Comparison of ENCODE assay signal across 7 mouse cellular contexts in the genomic region with DNA sequence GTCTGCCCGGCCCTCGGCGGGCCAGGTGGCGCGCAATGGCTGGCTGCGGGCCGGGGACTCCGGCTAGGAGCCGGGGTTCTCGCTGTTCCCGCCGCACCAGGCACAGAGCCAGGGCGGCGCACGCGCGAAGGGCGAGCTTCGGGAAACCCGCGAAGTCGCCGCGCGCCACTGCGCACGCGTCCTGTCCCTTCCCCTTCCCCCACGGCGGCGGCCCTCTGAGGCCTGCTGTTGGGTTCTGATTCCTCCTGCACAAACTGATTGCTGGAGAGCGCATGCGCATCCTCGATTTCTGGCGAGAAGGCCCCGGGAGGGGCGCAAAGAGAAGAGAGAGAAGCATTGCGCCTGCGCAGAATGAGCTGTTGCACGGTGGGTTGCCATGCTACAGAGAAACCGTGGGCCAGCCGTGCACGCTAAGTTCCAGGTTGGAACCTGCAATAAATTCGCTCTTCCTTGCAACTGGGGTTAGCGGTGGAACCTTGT. TPM values are rescaled to one million over a fixed set of nuclear protein-coding genes. Genes with fewer than 3 reads are reported as not detected.
DNase-seq lines count a peak whose midpoint lies in the region; ATAC-seq lines count a peak whose summit lies in the region.

No protein-coding gene starts in this region.

- WGBS in embryonic facial prominence, embryonic 11.5 days = under 1% methylated on average over 42 of the region's 45 CpGs
- WGBS in limb, embryonic 10.5 days = under 1% methylated on average over 45 of the region's 45 CpGs
- WGBS in midbrain, embryonic 13.5 days = under 1% methylated on average over 43 of the region's 45 CpGs

- peak overlapping the region; percentile 75 for H3K27ac ChIP-seq in embryonic facial prominence, embryonic 11.5 days (replicated peaks; ENCODE audit: low read depth, low read length)
- H3K27ac ChIP-seq in limb, embryonic 10.5 days = peak overlapping the region; percentile 95
- H3K27ac ChIP-seq in midbrain, embryonic 13.5 days = peak overlapping the region; percentile 80

- H3K4me3 ChIP-seq in embryonic facial prominence, embryonic 11.5 days (ENCODE audit: low read depth, low read length) = peak overlapping the region; percentile 75
- peak overlapping the region; percentile 79 for H3K4me3 ChIP-seq in limb, embryonic 10.5 days
- H3K4me3 ChIP-seq in midbrain, embryonic 13.5 days (replicated peaks) = peak overlapping the region; percentile 76

- ATAC-seq in embryonic facial prominence, embryonic 11.5 days (replicated peaks; ENCODE audit: insufficient number of reproducible peaks, low FRiP score, low TSS enrichment, low read depth) = peak; percentile 82
- peak; percentile 59 for ATAC-seq in granulocyte monocyte progenitor cell, adult 5-6 weeks (replicated peaks; ENCODE audit: poor library complexity, severe bottlenecking)
- peak; percentile 91 for ATAC-seq in midbrain, embryonic 13.5 days

- no peaks in the 10 kb centered on the region for H3K4me1 ChIP-seq in embryonic facial prominence, embryonic 11.5 days (ENCODE audit: control insufficient read depth, insufficient read depth, low read length)
- peaks cover 39% of the 10 kb centered on the region for H3K4me1 ChIP-seq in limb, embryonic 10.5 days
- H3K4me1 ChIP-seq in midbrain, embryonic 13.5 days (replicated peaks) = peaks cover 47% of the 10 kb centered on the region

- peak overlapping the region; percentile 81 for H3K9ac ChIP-seq in embryonic facial prominence, embryonic 11.5 days (replicated peaks; ENCODE audit: low read length)
- H3K9ac ChIP-seq in midbrain, embryonic 13.5 days (replicated peaks) = peak overlapping the region; percentile 76

- H3K36me3 ChIP-seq in embryonic facial prominence, embryonic 11.5 days (replicated peaks; ENCODE audit: control insufficient read depth, insufficient read depth, low read depth, low read length) = no peaks in the 10 kb centered on the region; the same call in 1 of the 2 replicates
- peaks cover 41% of the 10 kb centered on the region for H3K36me3 ChIP-seq in limb, embryonic 10.5 days
- peaks cover 7% of the 10 kb centered on the region for H3K36me3 ChIP-seq in midbrain, embryonic 13.5 days

- no peaks in the 10 kb centered on the region for H3K9me3 ChIP-seq in embryonic facial prominence, embryonic 11.5 days (replicated peaks; ENCODE audit: control insufficient read depth, low read length)
- no peaks in the 10 kb centered on the region for H3K9me3 ChIP-seq in limb, embryonic 10.5 days (replicated peaks)
- H3K9me3 ChIP-seq in midbrain, embryonic 13.5 days = no peaks in the 10 kb centered on the region

- peak overlapping the region; percentile 94 for H3K4me2 ChIP-seq in embryonic facial prominence, embryonic 11.5 days (ENCODE audit: low read depth, low read length)
- H3K4me2 ChIP-seq in midbrain, embryonic 13.5 days (replicated peaks) = peak overlapping the region; percentile 98

- peak; percentile 99 for DNase-seq in adrenal gland, postnatal 14 days
- DNase-seq in embryonic facial prominence, embryonic 11.5 days (ENCODE audit: low spot score) = peak; percentile 100
- peak; percentile 98 for DNase-seq in kidney, adult 11 months
- DNase-seq in limb, embryonic 10.5 days (ENCODE audit: low spot score) = peak; percentile 100
- DNase-seq in spleen, adult 12 weeks (ENCODE audit: low spot score) = peak; percentile 92

- no peaks in the 10 kb centered on the region for H3K27me3 ChIP-seq in embryonic facial prominence, embryonic 11.5 days (ENCODE audit: control insufficient read depth, insufficient read depth, low read length)
- H3K27me3 ChIP-seq in limb, embryonic 10.5 days (ENCODE audit: low read depth, poor library complexity, severe bottlenecking) = no peaks in the 10 kb centered on the region
- H3K27me3 ChIP-seq in midbrain, embryonic 13.5 days = no peaks in the 10 kb centered on the region

RNA-seq across cellular contexts. Expression of a gene that starts 0.6 kb away (rescaled TPM):
- 5.7 and 6.7 TPM in 2 replicates for total RNA-seq in adrenal gland, postnatal 14 days (2021)
- polyA plus RNA-seq in embryonic facial prominence, embryonic 11.5 days (2014; fragmentation: Nextera tagmentation; extraction: Ambion mirVana) = 3.6 TPM in 2 replicates
- 2.7 TPM in 1 of 2 replicates, not detected in the other for total RNA-seq in granulocyte monocyte progenitor cell, adult 5-6 weeks (2014; fragmentation: Nextera tagmentation)
- total RNA-seq in granulocyte monocyte progenitor cell, adult 5-6 weeks (2017) = not detected in 2 replicates
- 2.0 and 2.9 TPM in 2 replicates for polyA plus RNA-seq in limb, embryonic 10.5 days (2016; fragmentation: Nextera tagmentation; extraction: Ambion mirVana)
- 9.1 and 10.8 TPM in 2 replicates for polyA plus RNA-seq in midbrain, embryonic 13.5 days (2015; fragmentation: Nextera tagmentation; extraction: Ambion mirVana)

RNA-seq across cellular contexts. Expression of a gene that starts 0.7 kb away (rescaled TPM):
- 239 and 250 TPM in 2 replicates for total RNA-seq in adrenal gland, postnatal 14 days (2021)
- polyA plus RNA-seq in embryonic facial prominence, embryonic 11.5 days (2014; fragmentation: Nextera tagmentation; extraction: Ambion mirVana) = 158 and 165 TPM in 2 replicates
- 76.7 and 98.5 TPM in 2 replicates for total RNA-seq in granulocyte monocyte progenitor cell, adult 5-6 weeks (2014; fragmentation: Nextera tagmentation)
- total RNA-seq in granulocyte monocyte progenitor cell, adult 5-6 weeks (2017) = 107 and 110 TPM in 2 replicates
- polyA plus RNA-seq in limb, embryonic 10.5 days (2016; fragmentation: Nextera tagmentation; extraction: Ambion mirVana) = 165 and 166 TPM in 2 replicates
- polyA plus RNA-seq in midbrain, embryonic 13.5 days (2015; fragmentation: Nextera tagmentation; extraction: Ambion mirVana) = 174 and 181 TPM in 2 replicates

RNA-seq across cellular contexts. Expression of a gene that starts 1.1 kb away (rescaled TPM):
- total RNA-seq in adrenal gland, postnatal 14 days (2021) = 0.83 and 0.85 TPM in 2 replicates
- polyA plus RNA-seq in embryonic facial prominence, embryonic 11.5 days (2014; fragmentation: Nextera tagmentation; extraction: Ambion mirVana) = 3.2 and 3.7 TPM in 2 replicates
- 0.73 TPM in 1 of 2 replicates, not detected in the other for total RNA-seq in granulocyte monocyte progenitor cell, adult 5-6 weeks (2014; fragmentation: Nextera tagmentation)
- 1.5 and 2.5 TPM in 2 replicates for total RNA-seq in granulocyte monocyte progenitor cell, adult 5-6 weeks (2017)
- polyA plus RNA-seq in limb, embryonic 10.5 days (2016; fragmentation: Nextera tagmentation; extraction: Ambion mirVana) = 5.0 and 5.9 TPM in 2 replicates
- 3.7 and 4.1 TPM in 2 replicates for polyA plus RNA-seq in midbrain, embryonic 13.5 days (2015; fragmentation: Nextera tagmentation; extraction: Ambion mirVana)

RNA-seq across cellular contexts. Expression of a gene that starts 15.6 kb away (rescaled TPM):
- 0.07 and 0.15 TPM in 2 replicates for total RNA-seq in adrenal gland, postnatal 14 days (2021)
- polyA plus RNA-seq in embryonic facial prominence, embryonic 11.5 days (2014; fragmentation: Nextera tagmentation; extraction: Ambion mirVana) = 0.32 and 0.66 TPM in 2 replicates
- total RNA-seq in granulocyte monocyte progenitor cell, adult 5-6 weeks (2014; fragmentation: Nextera tagmentation) = not detected in 2 replicates
- not detected in 2 replicates for total RNA-seq in granulocyte monocyte progenitor cell, adult 5-6 weeks (2017)
- polyA plus RNA-seq in limb, embryonic 10.5 days (2016; fragmentation: Nextera tagmentation; extraction: Ambion mirVana) = 0.40 TPM in 2 replicates
- polyA plus RNA-seq in midbrain, embryonic 13.5 days (2015; fragmentation: Nextera tagmentation; extraction: Ambion mirVana) = 2.1 TPM in 2 replicates

Comparison
In these comparisons a context has a peak if more than half of its experiments do, and no peak if none do; other contexts are left out.
1. Peak in every context shown above with its lines: DNase-seq, ATAC-seq, H3K4me3 ChIP-seq and H3K27ac ChIP-seq.